In genomic region chr9:108055061-108055460, GRCm38 (mm10) we compare ENCODE assay signal across 30 mouse cellular contexts. TPM values are rescaled to one million over a fixed set of nuclear protein-coding genes. Genes with fewer than 3 reads are reported as not detected.
A peak's percentile ranks its signal among the peaks of the same experiment; 100 is the strongest.
DNase-seq lines count a peak whose midpoint lies in the region; ATAC-seq and TF ChIP-seq lines count a peak whose summit lies in the region.
"Had no signal": no experiment of that assay in that cellular context is flagged by ENCODE, and none has a peak within 500 bp of the region (broad histone marks: within the 10 kb centered on the region; RNA-seq: fewer than 3 reads in every experiment).

No protein-coding gene starts in this region.

- H3K4me2 ChIP-seq in liver, embryonic 12.5 days: no peak overlapping the region
- no peak overlapping the region for H3K4me2 ChIP-seq in liver, embryonic 11.5 days
- H3K4me2 ChIP-seq in forebrain, postnatal 0 days (ENCODE audit: low read depth): no peak overlapping the region
- H3K4me2 ChIP-seq: embryonic facial prominence, embryonic 15.5 days; forebrain, embryonic 12.5 days; heart, embryonic 13.5 days; intestine, embryonic 15.5 days; midbrain, embryonic 13.5 days had no signal

- H3K4me1 ChIP-seq in liver, embryonic 12.5 days: peaks cover 36% of the 10 kb centered on the region
- peaks cover 16% of the 10 kb centered on the region for H3K4me1 ChIP-seq in liver, embryonic 11.5 days (replicated peaks; ENCODE audit: control insufficient read depth, insufficient read depth, low read length)
- H3K4me1 ChIP-seq in forebrain, postnatal 0 days (ENCODE audit: insufficient read depth): no peaks in the 10 kb centered on the region

- peak overlapping the region; percentile 92 for H3K27ac ChIP-seq in gastrocnemius, adult 2 months
- 0 out of 2 replicates have a peak overlapping the region, but pooled peaks have one; percentile 16 for H3K27ac ChIP-seq in liver, embryonic 12.5 days
- no peak overlapping the region for H3K27ac ChIP-seq in liver, embryonic 11.5 days (ENCODE audit: low read depth, low read length)
- H3K27ac ChIP-seq in forebrain, postnatal 0 days (ENCODE audit: low read depth, low read length): no peak overlapping the region
- H3K27ac ChIP-seq: embryonic facial prominence, embryonic 15.5 days; forebrain, embryonic 12.5 days; heart, embryonic 13.5 days; intestine, embryonic 15.5 days; layer of hippocampus, adult 2 months; midbrain, embryonic 13.5 days had no signal

- WGBS in liver, embryonic 12.5 days (ENCODE audit: insufficient replicate concordance): 59% methylated on average over 1 of the region's 1 CpGs
- 64% methylated on average over 1 of the region's 1 CpGs for WGBS in liver, embryonic 11.5 days
- WGBS in forebrain, postnatal 0 days: 84% methylated on average over 1 of the region's 1 CpGs

- ATAC-seq in liver, embryonic 12.5 days: no peak
- no peak for ATAC-seq in liver, embryonic 11.5 days (replicated peaks; ENCODE audit: low FRiP score)
- peak; percentile 28 for ATAC-seq in megakaryocyte, adult 5-6 weeks (ENCODE audit: poor library complexity, severe bottlenecking)
- ATAC-seq in forebrain, postnatal 0 days: no peak
- ATAC-seq: activated CD4-positive, CD25-positive, alpha-beta regulatory T cell, adult 4 months; hindbrain, embryonic 16.5 days; intestine, embryonic 15.5 days; midbrain, embryonic 13.5 days had no signal

- H3K9ac ChIP-seq in liver, embryonic 12.5 days: no peak overlapping the region
- H3K9ac ChIP-seq in liver, embryonic 11.5 days (ENCODE audit: low read depth, low read length): no peak overlapping the region
- no peak overlapping the region for H3K9ac ChIP-seq in forebrain, postnatal 0 days
- H3K9ac ChIP-seq: embryonic facial prominence, embryonic 15.5 days; forebrain, embryonic 12.5 days; heart, embryonic 13.5 days; intestine, embryonic 15.5 days; midbrain, embryonic 13.5 days had no signal

- DNase-seq in gastrocnemius, adult 2 months: peak; percentile 20
- no peak for DNase-seq in gastrocnemius, postnatal 25 days
- DNase-seq in liver, embryonic 11.5 days (ENCODE audit: low spot score): no peak
- DNase-seq in ZHBTc4 (ENCODE audit: low read depth, low spot score): peak; percentile 57
- DNase-seq in forebrain, postnatal 0 days: no peak
- no peak for DNase-seq in Muller cell, postnatal 12 days (ENCODE audit: inconsistent ontology term)
- DNase-seq: adrenal gland, adult 8-10 months; cerebellum, adult 9-10 months; embryo, embryonic 11 days; heart, postnatal 14 days; kidney, adult 2 months; kidney, postnatal 36 days; thymus, adult 18-20 months; thymus, postnatal 25 days had no signal

- peaks cover 96% of the 10 kb centered on the region for H3K36me3 ChIP-seq in liver, embryonic 12.5 days
- H3K36me3 ChIP-seq in liver, embryonic 11.5 days (ENCODE audit: control insufficient read depth, insufficient read depth, low read length): peaks cover 51% of the 10 kb centered on the region
- H3K36me3 ChIP-seq in forebrain, postnatal 0 days (ENCODE audit: insufficient read depth): peaks cover 82% of the 10 kb centered on the region

- intact Hi-C loops in gastrocnemius, adult 2 months (cut with DNase I): no loop called here

- no peaks in the 10 kb centered on the region for H3K27me3 ChIP-seq in liver, embryonic 12.5 days (replicated peaks)
- no peaks in the 10 kb centered on the region for H3K27me3 ChIP-seq in liver, embryonic 11.5 days (replicated peaks; ENCODE audit: control insufficient read depth, insufficient read depth, low read length)
- H3K27me3 ChIP-seq in forebrain, postnatal 0 days (ENCODE audit: insufficient read depth, low read length): no peaks in the 10 kb centered on the region
- H3K27me3 ChIP-seq: embryonic facial prominence, embryonic 15.5 days; forebrain, embryonic 12.5 days; heart, embryonic 13.5 days; intestine, embryonic 15.5 days; megakaryocyte, embryonic 14.5 days; midbrain, embryonic 13.5 days had no signal

- H3K9me3 ChIP-seq in liver, embryonic 12.5 days (replicated peaks): no peaks in the 10 kb centered on the region
- H3K9me3 ChIP-seq in liver, embryonic 11.5 days (ENCODE audit: control insufficient read depth, low read length): no peaks in the 10 kb centered on the region
- H3K9me3 ChIP-seq in forebrain, postnatal 0 days (ENCODE audit: low read length): no peaks in the 10 kb centered on the region
- H3K9me3 ChIP-seq: embryonic facial prominence, embryonic 15.5 days; forebrain, embryonic 12.5 days; heart, embryonic 13.5 days; intestine, embryonic 15.5 days; megakaryocyte, embryonic 14.5 days; midbrain, embryonic 13.5 days had no signal

- no peak for TF ChIP-seq CTCF in gastrocnemius, adult 2 months (IDR thresholded peaks at IDR 0.05)
- TF ChIP-seq CTCF in forebrain, postnatal 0 days (IDR thresholded peaks at IDR 0.05; ENCODE audit: low read depth): no peak

- no peak overlapping the region for H3K4me3 ChIP-seq in gastrocnemius, adult 2 months
- H3K4me3 ChIP-seq in liver, embryonic 12.5 days: no peak overlapping the region
- no peak overlapping the region for H3K4me3 ChIP-seq in liver, embryonic 11.5 days (ENCODE audit: low read depth, low read length)
- no peak overlapping the region for H3K4me3 ChIP-seq in forebrain, postnatal 0 days (ENCODE audit: low read depth, low read length)
- H3K4me3 ChIP-seq: embryonic facial prominence, embryonic 15.5 days; forebrain, embryonic 12.5 days; heart, embryonic 13.5 days; intestine, embryonic 15.5 days; layer of hippocampus, adult 2 months; midbrain, embryonic 13.5 days had no signal

RNA-seq across cellular contexts. Expression of gene Amigo3, which starts 2.1 kb away (rescaled TPM):
- 1 to 10 TPM; 1.5 to 3.1 TPM for total RNA-seq in gastrocnemius, adult 2 months (2021)
- 1 to 10 TPM; 1.9 to 2.4 TPM for total RNA-seq in gastrocnemius, postnatal 25 days (2021)
- polyA plus RNA-seq in liver, embryonic 12.5 days (2016; fragmentation: Nextera tagmentation; extraction: Ambion mirVana): 2.2 and 2.5 TPM in 2 replicates
- polyA plus RNA-seq in liver, embryonic 11.5 days (2014; fragmentation: Nextera tagmentation; extraction: Ambion mirVana): 2.3 TPM in 2 replicates
- 1.2 and 1.5 TPM in 2 replicates for total RNA-seq in megakaryocyte, adult 5-6 weeks (2015)
- 2.0 and 2.6 TPM in 2 replicates for total RNA-seq in megakaryocyte, adult 5-6 weeks (2017)
- 2.9 and 3.4 TPM in 2 replicates for total RNA-seq in forebrain, postnatal 0 days (2014; rRNA removed)
- polyA plus RNA-seq in forebrain, postnatal 0 days (2015; fragmentation: Nextera tagmentation; extraction: Ambion mirVana): 1.4 and 1.5 TPM in 2 replicates

RNA-seq across cellular contexts. Expression of gene Gmppb, which starts 6.0 kb away (rescaled TPM):
- total RNA-seq in gastrocnemius, adult 2 months (2021): 1 to 10 TPM; 3.3 to 6.3 TPM
- total RNA-seq in gastrocnemius, postnatal 25 days (2021): 1 to 10 TPM; 6.0 to 6.2 TPM
- polyA plus RNA-seq in liver, embryonic 12.5 days (2016; fragmentation: Nextera tagmentation; extraction: Ambion mirVana): 22.1 and 22.6 TPM in 2 replicates
- 26.5 and 30.0 TPM in 2 replicates for polyA plus RNA-seq in liver, embryonic 11.5 days (2014; fragmentation: Nextera tagmentation; extraction: Ambion mirVana)
- total RNA-seq in megakaryocyte, adult 5-6 weeks (2015): 6.4 and 6.9 TPM in 2 replicates
- 14.0 and 19.1 TPM in 2 replicates for total RNA-seq in megakaryocyte, adult 5-6 weeks (2017)
- total RNA-seq in forebrain, postnatal 0 days (2014; rRNA removed): 17.5 and 18.6 TPM in 2 replicates
- polyA plus RNA-seq in forebrain, postnatal 0 days (2015; fragmentation: Nextera tagmentation; extraction: Ambion mirVana): 15.5 and 16.0 TPM in 2 replicates

RNA-seq across cellular contexts. Expression of gene Mst1, which starts 25.2 kb away (rescaled TPM):
- total RNA-seq in gastrocnemius, adult 2 months (2021): not detected
- total RNA-seq in gastrocnemius, postnatal 25 days (2021): not detected
- 14.5 and 15.7 TPM in 2 replicates for polyA plus RNA-seq in liver, embryonic 12.5 days (2016; fragmentation: Nextera tagmentation; extraction: Ambion mirVana)
- 9.7 and 12.5 TPM in 2 replicates for polyA plus RNA-seq in liver, embryonic 11.5 days (2014; fragmentation: Nextera tagmentation; extraction: Ambion mirVana)
- 0.69 TPM in 1 of 2 replicates, not detected in the other for total RNA-seq in megakaryocyte, adult 5-6 weeks (2015)
- total RNA-seq in megakaryocyte, adult 5-6 weeks (2017): not detected in 2 replicates
- total RNA-seq in forebrain, postnatal 0 days (2014; rRNA removed): 0.10 TPM in 1 of 2 replicates, not detected in the other
- polyA plus RNA-seq in forebrain, postnatal 0 days (2015; fragmentation: Nextera tagmentation; extraction: Ambion mirVana): not detected in 2 replicates
- total RNA-seq: gastrocnemius, postnatal 36 days; layer of hippocampus, adult 2 months; layer of hippocampus, postnatal 25 days; left cerebral cortex, adult 8-10 months; left cerebral cortex, postnatal 36 days; monocyte, adult 5-6 weeks had no signal
- polyA plus RNA-seq: hindbrain, embryonic 16.5 days had no signal

RNA-seq across cellular contexts. Expression of gene Rnf123, which starts 28.1 kb away (rescaled TPM):
- total RNA-seq in gastrocnemius, adult 2 months (2021): 100 to 1,000 TPM; 128 to 157 TPM
- 100 to 1,000 TPM; 163 to 169 TPM for total RNA-seq in gastrocnemius, postnatal 25 days (2021)
- 96.6 and 101 TPM in 2 replicates for polyA plus RNA-seq in liver, embryonic 12.5 days (2016; fragmentation: Nextera tagmentation; extraction: Ambion mirVana)
- 59.1 and 59.2 TPM in 2 replicates for polyA plus RNA-seq in liver, embryonic 11.5 days (2014; fragmentation: Nextera tagmentation; extraction: Ambion mirVana)
- total RNA-seq in megakaryocyte, adult 5-6 weeks (2015): 27.8 and 30.7 TPM in 2 replicates
- total RNA-seq in megakaryocyte, adult 5-6 weeks (2017): 20.9 and 21.1 TPM in 2 replicates
- total RNA-seq in forebrain, postnatal 0 days (2014; rRNA removed): 32.0 and 35.8 TPM in 2 replicates
- polyA plus RNA-seq in forebrain, postnatal 0 days (2015; fragmentation: Nextera tagmentation; extraction: Ambion mirVana): 25.4 and 37.0 TPM in 2 replicates

RNA-seq across cellular contexts. Expression of gene Apeh, which starts 39.3 kb away (rescaled TPM):
- total RNA-seq in gastrocnemius, adult 2 months (2021): 10 to 100 TPM; 30.6 to 33.4 TPM
- 10 to 100 TPM; 32.9 to 34.4 TPM for total RNA-seq in gastrocnemius, postnatal 25 days (2021)
- 199 and 215 TPM in 2 replicates for polyA plus RNA-seq in liver, embryonic 12.5 days (2016; fragmentation: Nextera tagmentation; extraction: Ambion mirVana)
- 159 and 167 TPM in 2 replicates for polyA plus RNA-seq in liver, embryonic 11.5 days (2014; fragmentation: Nextera tagmentation; extraction: Ambion mirVana)
- total RNA-seq in megakaryocyte, adult 5-6 weeks (2015): 37.9 and 41.0 TPM in 2 replicates
- total RNA-seq in megakaryocyte, adult 5-6 weeks (2017): 56.9 and 61.8 TPM in 2 replicates
- 24.5 and 27.9 TPM in 2 replicates for total RNA-seq in forebrain, postnatal 0 days (2014; rRNA removed)
- 28.2 and 30.0 TPM in 2 replicates for polyA plus RNA-seq in forebrain, postnatal 0 days (2015; fragmentation: Nextera tagmentation; extraction: Ambion mirVana)

Comparison
In these comparisons a context has a peak if more than half of its experiments do, and no peak if none do; other contexts are left out.
1. DNase-seq: peak in gastrocnemius, adult 2 months (single experiment) and ZHBTc4 (single experiment); none in gastrocnemius, postnatal 25 days (single experiment), liver, embryonic 11.5 days (single experiment), forebrain, postnatal 0 days (single experiment) and Muller cell, postnatal 12 days (single experiment).
2. H3K27ac ChIP-seq: peak in gastrocnemius, adult 2 months (single experiment) and liver, embryonic 12.5 days (single experiment); none in liver, embryonic 11.5 days (single experiment) and forebrain, postnatal 0 days (single experiment).